Mouse (Mus musculus): Measurements from ENCODE around the gene Srpk2. TPM values are rescaled to one million over a fixed set of nuclear protein-coding genes. Genes with fewer than 3 reads are reported as not detected.

The Srpk2 gene
- polyA plus RNA-seq, 1 experiment from 2014 or later, result 42.8 TPM

DNA sequence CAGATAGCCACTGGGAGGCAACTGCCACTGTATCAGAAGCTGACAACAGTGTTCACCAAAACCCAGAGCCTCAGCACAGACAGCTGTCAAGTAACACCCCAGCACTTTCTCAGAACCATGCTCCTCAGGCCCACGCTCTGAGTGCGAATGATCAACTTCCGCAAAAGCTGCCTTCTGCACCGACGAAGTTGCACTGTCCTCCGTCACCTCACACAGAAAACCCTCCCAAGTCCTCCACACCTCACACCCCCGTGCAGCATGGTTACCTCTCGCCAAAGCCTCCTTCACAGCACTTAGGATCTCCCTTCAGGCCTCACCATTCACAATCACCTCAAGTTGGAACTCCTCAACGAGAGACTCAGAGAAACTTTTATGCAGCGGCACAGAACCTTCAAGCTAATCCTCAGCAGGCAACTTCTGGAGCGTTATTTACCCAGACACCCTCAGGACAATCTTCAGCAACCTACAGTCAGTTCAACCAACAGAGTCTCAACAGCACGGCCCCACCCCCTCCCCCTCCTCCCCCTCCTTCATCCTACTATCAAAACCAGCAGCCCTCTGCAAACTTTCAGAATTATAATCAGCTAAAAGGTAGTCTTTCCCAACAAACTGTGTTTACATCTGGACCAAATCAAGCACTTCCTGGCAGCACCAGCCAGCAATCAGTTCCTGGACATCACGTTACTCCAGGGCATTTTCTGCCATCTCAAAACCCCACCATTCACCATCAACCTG is 182.7 kb downstream of the Srpk2 start:
- peaks cover 4% of the 10 kb centered on the region for H3K4me1 ChIP-seq
- H3K36me3 ChIP-seq, result peaks cover 87% of the 10 kb centered on the region
- no peak overlapping the region for H3K4me3 ChIP-seq
- no peaks in the 10 kb centered on the region for H3K27me3 ChIP-seq (ENCODE audit: insufficient read depth, poor library complexity, severe bottlenecking)
- H3K9me3 ChIP-seq, result no peaks in the 10 kb centered on the region
- peak; percentile 67 for DNase-seq (ENCODE audit: low spot score)
- H3K27ac ChIP-seq, result no peak overlapping the region
- WGBS, result 75% methylated on average over 13 of the region's 13 CpGs

DNA sequence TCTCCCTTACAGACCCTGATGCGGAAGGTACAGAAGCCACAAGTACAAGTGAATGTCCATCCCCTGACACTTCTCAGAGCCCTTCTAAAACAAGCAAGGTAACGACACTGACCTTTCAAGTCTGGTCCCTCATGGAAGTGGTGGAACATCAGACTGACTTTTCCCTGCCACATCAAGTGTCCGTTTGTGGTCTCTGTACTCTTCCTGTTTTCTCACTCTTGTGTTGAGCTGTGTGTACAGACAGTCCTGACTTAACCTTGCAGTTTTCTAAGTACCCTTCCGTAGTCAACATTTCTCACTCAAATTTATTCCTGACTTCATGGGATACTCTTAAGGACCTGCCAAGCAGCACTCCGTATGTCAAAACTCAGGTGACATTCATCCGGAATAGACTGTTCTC is 183.7 kb downstream of the Srpk2 start:
- peaks cover 96% of the 10 kb centered on the region for H3K36me3 ChIP-seq
- no peak overlapping the region for H3K4me3 ChIP-seq
- H3K9me3 ChIP-seq, result no peaks in the 10 kb centered on the region
- DNase-seq (ENCODE audit: low spot score), result peak; percentile 43
- H3K27me3 ChIP-seq (ENCODE audit: insufficient read depth, poor library complexity, severe bottlenecking), result no peaks in the 10 kb centered on the region
- 88% methylated on average over 6 of the region's 6 CpGs for WGBS
- H3K4me1 ChIP-seq, result peaks cover 4% of the 10 kb centered on the region
- no peak overlapping the region for H3K27ac ChIP-seq

DNA sequence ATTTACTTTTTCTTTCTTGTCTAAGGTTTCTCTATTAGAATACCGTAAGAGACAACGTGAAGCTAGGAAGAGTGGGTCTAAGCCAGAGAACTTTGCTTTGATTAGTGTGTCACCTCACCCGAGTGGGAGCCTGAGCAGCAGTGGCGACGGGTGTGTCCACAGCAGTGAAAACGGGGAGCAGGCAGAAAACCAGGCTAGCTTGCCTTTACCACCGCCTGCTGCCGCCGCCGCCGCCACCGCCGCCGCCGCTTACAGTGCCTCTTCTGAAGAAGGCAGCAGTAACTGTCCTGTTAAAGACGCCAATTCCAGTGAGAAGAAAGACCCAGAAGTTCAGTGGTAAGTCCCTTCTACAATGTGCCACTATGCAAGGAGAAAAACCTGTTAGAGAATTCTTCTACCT is 185.2 kb downstream of the Srpk2 start:
- 94% methylated on average over 16 of the region's 16 CpGs for WGBS
- Histone ChIP-seq H3K27ac (no peak overlapping the region), H3K36me3 (peaks cover 93% of the 10 kb centered on the region), H3K4me3 (no peak overlapping the region), H3K9me3 (no peaks in the 10 kb centered on the region), H3K4me1 (peaks cover 4% of the 10 kb centered on the region), H3K27me3 (ENCODE audit: insufficient read depth, poor library complexity, severe bottlenecking) (no peaks in the 10 kb centered on the region)
- peak; percentile 57 for DNase-seq (ENCODE audit: low spot score)

DNA sequence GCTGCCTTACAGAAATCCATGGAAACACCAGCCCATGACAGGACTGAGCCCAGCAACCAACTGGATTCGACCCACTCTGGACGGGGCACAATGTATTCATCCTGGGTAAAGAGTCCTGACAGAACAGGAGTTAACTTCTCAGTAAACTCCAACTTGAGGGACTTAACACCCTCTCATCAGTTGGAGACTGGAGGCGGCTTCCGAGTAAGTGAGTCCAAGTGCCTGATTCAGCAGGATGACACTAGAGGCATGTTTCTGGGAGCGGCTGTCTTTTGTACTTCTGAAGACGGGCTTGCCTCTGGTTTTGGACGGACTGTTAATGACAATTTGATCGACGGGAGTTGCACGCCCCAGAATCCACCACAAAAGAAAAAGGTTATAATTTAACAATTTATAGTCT is 186.5 kb downstream of the Srpk2 start:
- no peak overlapping the region for H3K4me3 ChIP-seq
- no peaks in the 10 kb centered on the region for H3K9me3 ChIP-seq
- peak; percentile 72 for DNase-seq (ENCODE audit: low spot score)
- H3K27me3 ChIP-seq (ENCODE audit: insufficient read depth, poor library complexity, severe bottlenecking), result no peaks in the 10 kb centered on the region
- no peak overlapping the region for H3K27ac ChIP-seq
- 93% methylated on average over 10 of the region's 10 CpGs for WGBS
- H3K36me3 ChIP-seq, result peaks cover 94% of the 10 kb centered on the region
- H3K4me1 ChIP-seq, result peaks cover 4% of the 10 kb centered on the region

DNA sequence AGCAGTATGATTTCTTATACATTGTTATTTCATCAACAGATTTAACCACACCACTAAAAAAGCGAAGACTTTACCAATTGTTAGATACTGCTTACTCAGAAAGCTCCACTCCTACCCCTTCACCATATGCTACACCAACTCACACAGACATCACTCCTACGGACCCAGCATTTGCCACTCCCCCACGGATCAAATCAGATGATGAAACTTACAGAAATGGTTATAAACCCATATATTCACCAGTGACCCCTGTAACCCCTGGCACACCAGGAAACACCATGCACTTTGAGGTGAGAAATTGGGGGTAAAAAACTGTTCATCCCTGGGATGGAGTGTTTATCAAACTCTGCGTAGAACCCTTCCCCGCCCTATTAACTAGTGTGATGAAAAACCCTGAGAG is 187.5 kb downstream of the Srpk2 start:
- peak; percentile 47 for DNase-seq (ENCODE audit: low spot score)
- Histone ChIP-seq H3K27me3 (ENCODE audit: insufficient read depth, poor library complexity, severe bottlenecking) (no peaks in the 10 kb centered on the region), H3K4me1 (no peaks in the 10 kb centered on the region), H3K9me3 (no peaks in the 10 kb centered on the region), H3K4me3 (no peak overlapping the region), H3K27ac (no peak overlapping the region), H3K36me3 (peaks cover 94% of the 10 kb centered on the region)
- 93% methylated on average over 5 of the region's 5 CpGs for WGBS

DNA sequence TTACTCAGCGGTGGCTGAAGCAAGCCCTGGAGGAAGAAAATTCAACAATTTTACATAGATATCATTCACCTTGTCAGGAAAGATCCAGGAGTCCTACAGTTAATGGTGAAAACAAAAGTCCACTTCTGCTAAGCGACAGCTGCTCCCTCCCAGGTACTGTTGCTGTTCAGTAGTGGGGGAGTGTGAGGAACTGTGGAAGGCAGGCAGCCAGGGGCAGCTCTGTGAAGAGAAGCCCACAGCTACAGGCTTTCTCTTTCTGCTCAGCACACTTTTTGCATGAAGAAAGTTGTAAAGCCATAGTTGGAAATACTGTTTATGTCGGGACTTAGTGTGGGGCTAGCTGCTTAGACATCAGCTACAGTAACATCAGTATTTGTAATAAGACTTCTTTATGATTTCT is 188.0 kb downstream of the Srpk2 start:
- H3K4me3 ChIP-seq, result no peak overlapping the region
- no peaks in the 10 kb centered on the region for H3K9me3 ChIP-seq
- H3K4me1 ChIP-seq, result no peaks in the 10 kb centered on the region
- 88% methylated on average over 3 of the region's 3 CpGs for WGBS
- H3K27me3 ChIP-seq (ENCODE audit: insufficient read depth, poor library complexity, severe bottlenecking), result no peaks in the 10 kb centered on the region
- no peak overlapping the region for H3K27ac ChIP-seq
- DNase-seq (ENCODE audit: low spot score), result peak; percentile 73
- H3K36me3 ChIP-seq, result peaks cover 92% of the 10 kb centered on the region

DNA sequence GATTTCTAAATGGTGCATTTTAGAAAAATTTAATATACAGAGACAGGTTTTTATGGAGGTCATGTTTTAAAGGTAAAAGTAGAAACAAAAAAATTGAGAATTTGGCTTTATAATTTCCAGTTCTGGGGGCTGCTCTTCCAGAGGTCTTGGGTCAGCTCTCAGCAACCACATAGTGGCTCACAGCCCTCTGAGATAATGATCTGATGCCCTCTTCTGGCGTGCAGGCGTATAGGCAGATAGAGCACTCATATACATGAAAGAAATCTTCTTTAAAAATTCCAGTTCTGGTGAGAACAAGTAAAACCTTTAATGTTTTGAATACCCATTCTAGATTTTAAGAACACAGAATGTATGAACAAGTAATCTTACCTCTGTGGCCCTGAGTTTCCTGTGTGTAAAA is 193.6 kb downstream of the Srpk2 start:
- 61% methylated on average over 2 of the region's 2 CpGs for WGBS
- peaks cover 87% of the 10 kb centered on the region for H3K36me3 ChIP-seq
- no peak overlapping the region for H3K27ac ChIP-seq
- no peak overlapping the region for H3K4me3 ChIP-seq
- DNase-seq (ENCODE audit: low spot score), result no peak
- H3K4me1 ChIP-seq, result no peaks in the 10 kb centered on the region
- no peaks in the 10 kb centered on the region for H3K27me3 ChIP-seq (ENCODE audit: insufficient read depth, poor library complexity, severe bottlenecking)
- H3K9me3 ChIP-seq, result no peaks in the 10 kb centered on the region

DNA sequence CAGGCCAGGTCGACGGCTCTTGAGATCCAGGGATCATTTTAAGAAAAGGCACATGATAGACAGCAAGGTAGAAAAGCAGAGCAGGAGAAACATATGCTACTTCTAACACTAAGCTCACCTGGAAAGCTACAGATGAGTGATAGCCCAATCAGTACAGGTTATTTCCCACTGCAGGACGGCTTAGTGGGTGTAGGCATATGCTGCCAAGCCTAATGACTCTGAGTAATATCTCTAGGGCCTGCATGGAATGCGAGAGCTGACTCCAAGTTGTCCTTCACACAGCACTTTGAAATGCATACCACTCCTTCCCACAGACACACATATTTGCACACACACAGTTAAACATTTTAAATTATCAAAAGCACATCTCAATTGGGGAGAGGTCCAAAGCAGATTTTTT is 195.2 kb downstream of the Srpk2 start:
- no peaks in the 10 kb centered on the region for H3K9me3 ChIP-seq
- no peak overlapping the region for H3K27ac ChIP-seq
- no peaks in the 10 kb centered on the region for H3K27me3 ChIP-seq (ENCODE audit: insufficient read depth, poor library complexity, severe bottlenecking)
- no peak overlapping the region for H3K4me3 ChIP-seq
- DNase-seq (ENCODE audit: low spot score), result no peak
- H3K4me1 ChIP-seq, result no peaks in the 10 kb centered on the region
- 78% methylated on average over 4 of the region's 4 CpGs for WGBS
- H3K36me3 ChIP-seq, result peaks cover 90% of the 10 kb centered on the region

DNA sequence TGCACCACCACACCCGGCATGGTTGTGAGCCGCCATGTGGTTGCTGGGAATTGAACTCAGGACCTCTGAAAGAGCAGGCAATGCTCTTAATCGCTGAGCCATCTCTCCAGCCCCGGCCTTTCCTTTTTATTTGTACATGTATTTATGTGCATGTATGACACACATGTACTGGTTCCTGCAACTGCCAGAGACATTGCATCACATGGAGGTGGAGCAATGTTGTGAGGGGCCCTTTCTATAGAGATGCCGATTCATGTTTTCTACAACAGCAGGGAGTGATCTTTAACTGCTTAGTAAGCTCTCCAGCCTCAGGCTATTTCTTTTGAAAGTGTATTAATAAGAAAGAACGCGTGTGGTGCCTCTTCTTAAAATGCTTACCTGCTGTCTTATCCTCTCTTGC is 200.6 kb downstream of the Srpk2 start:
- peaks cover 96% of the 10 kb centered on the region for H3K36me3 ChIP-seq
- H3K4me1 ChIP-seq, result no peaks in the 10 kb centered on the region
- 95% methylated on average over 7 of the region's 7 CpGs for WGBS
- H3K27ac ChIP-seq, result no peak overlapping the region
- H3K4me3 ChIP-seq, result no peak overlapping the region
- H3K9me3 ChIP-seq, result no peaks in the 10 kb centered on the region
- DNase-seq (ENCODE audit: low spot score), result no peak
- H3K27me3 ChIP-seq (ENCODE audit: insufficient read depth, poor library complexity, severe bottlenecking), result no peaks in the 10 kb centered on the region

DNA sequence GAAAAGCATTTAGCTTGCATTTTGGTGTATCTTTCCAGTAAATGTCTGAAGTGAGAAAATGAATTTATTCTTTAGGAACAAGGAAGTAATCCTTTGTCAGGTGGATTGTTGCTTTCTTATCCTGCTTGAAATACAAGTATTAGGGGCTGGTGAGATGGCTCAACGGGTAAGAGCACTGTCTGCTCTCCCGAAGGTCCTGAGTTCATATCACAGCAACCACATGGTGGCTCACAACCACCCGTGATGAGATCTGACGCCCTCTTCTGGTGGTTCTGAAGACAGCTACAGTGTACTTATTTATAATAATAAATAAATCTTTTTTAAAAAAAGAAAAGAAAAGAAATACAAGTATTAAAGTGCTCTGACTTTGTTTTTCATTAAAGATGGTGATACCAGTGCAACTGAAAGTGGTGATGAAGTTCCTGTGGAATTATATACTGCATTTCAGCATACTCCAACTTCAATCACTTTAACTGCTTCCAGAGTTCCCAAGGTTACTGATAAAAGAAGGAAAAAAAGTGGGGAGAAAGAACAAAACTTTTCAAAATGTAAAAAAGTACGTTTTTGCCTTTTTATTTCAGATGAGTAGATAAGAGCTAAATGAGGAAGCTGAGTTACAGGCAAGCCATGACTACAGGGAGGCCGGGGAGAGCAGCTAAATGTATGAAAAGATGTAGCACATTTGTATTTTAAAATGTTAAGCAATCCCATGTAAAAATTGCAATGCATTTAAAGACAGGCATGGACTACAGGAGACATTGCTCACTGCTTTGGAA is 211.1 kb downstream of the Srpk2 start:
- Histone ChIP-seq H3K9me3 (no peaks in the 10 kb centered on the region), H3K4me1 (no peaks in the 10 kb centered on the region), H3K27ac (no peak overlapping the region), H3K4me3 (no peak overlapping the region), H3K36me3 (peaks cover 73% of the 10 kb centered on the region), H3K27me3 (ENCODE audit: insufficient read depth, poor library complexity, severe bottlenecking) (no peaks in the 10 kb centered on the region)
- WGBS, result 73% methylated on average over 6 of the region's 6 CpGs
- DNase-seq (ENCODE audit: low spot score), result no peak

DNA sequence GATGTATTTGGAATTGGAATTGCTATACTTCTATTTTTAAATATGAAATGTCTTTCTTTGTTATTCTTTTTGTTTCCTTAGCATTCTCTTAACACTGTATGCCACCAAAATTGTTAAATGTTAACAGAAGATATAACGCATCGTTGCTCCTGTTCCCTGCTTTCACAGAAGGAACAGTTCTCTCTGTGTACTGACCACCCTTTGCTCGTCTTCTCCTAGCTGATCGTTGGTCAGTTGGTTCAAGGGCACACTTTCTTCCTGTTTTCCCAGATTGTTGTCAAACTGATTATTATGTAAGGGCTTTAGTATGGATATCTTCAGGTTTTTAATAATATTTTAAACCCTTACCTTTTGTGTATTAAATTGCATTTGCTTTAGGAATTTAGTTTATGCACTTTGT is 217.9 kb downstream of the Srpk2 start:
- no peak overlapping the region for H3K27ac ChIP-seq
- no peaks in the 10 kb centered on the region for H3K4me1 ChIP-seq
- 90% methylated on average over 4 of the region's 4 CpGs for WGBS
- DNase-seq (ENCODE audit: low spot score), result no peak
- H3K27me3 ChIP-seq (ENCODE audit: insufficient read depth, poor library complexity, severe bottlenecking), result no peaks in the 10 kb centered on the region
- peaks cover 75% of the 10 kb centered on the region for H3K36me3 ChIP-seq
- no peaks in the 10 kb centered on the region for H3K9me3 ChIP-seq
- H3K4me3 ChIP-seq, result no peak overlapping the region

DNA sequence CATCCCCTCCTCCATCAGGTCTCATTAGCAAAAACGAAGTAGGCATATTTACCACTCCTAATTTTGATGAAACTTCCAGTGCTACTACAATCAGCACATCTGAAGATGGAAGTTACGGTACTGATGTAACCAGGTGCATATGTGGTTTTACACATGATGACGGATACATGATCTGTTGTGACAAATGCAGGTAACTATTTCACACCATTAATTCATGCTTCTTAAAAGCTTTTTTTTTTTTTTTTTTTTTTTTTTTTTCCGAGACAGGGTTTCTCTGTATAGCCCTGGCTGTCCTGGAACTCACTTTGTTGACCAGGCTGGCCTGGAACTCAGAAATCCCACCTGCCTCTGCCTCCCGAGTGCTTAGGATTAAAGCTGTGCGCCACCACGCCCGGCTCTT is 219.7 kb downstream of the Srpk2 start:
- Histone ChIP-seq H3K4me1 (no peaks in the 10 kb centered on the region), H3K27ac (no peak overlapping the region), H3K36me3 (peaks cover 59% of the 10 kb centered on the region), H3K27me3 (ENCODE audit: insufficient read depth, poor library complexity, severe bottlenecking) (no peaks in the 10 kb centered on the region), H3K9me3 (no peaks in the 10 kb centered on the region), H3K4me3 (no peak overlapping the region)
- no peak for DNase-seq (ENCODE audit: low spot score)
- WGBS, result 92% methylated on average over 8 of the region's 8 CpGs

DNA sequence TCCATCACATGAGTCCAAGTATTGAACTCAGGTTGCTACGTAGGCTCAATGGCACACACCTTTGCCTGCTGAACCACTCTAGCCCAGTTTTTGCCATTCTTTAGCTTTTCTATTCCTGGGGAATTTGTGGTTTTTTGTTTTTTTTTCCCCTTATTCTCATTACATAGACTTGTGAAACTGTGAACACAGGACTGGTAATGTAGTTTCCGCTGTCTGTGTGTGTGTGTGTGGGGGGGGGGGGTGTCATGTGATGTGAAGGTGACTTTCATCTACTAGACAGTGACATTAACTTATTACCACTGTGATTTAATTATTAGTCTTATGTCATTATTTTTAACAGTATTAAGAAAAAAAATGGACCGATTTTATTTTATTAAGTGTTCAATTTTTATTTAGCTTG is 220.2 kb downstream of the Srpk2 start:
- 92% methylated on average over 3 of the region's 3 CpGs for WGBS

More for the DNA sequence above, 220.2 kb downstream of the Srpk2 start:
- peaks cover 57% of the 10 kb centered on the region for H3K36me3 ChIP-seq
- no peaks in the 10 kb centered on the region for H3K27me3 ChIP-seq (ENCODE audit: insufficient read depth, poor library complexity, severe bottlenecking)
- H3K4me3 ChIP-seq, result no peak overlapping the region
- no peak for DNase-seq (ENCODE audit: low spot score)
- no peaks in the 10 kb centered on the region for H3K9me3 ChIP-seq
- no peaks in the 10 kb centered on the region for H3K4me1 ChIP-seq
- H3K27ac ChIP-seq, result no peak overlapping the region
